Mouse (Mus musculus) adipose tissue, adult 10 weeks (tissue): Measurements from ENCODE around the gene Herc4. TPM values are rescaled to one million over a fixed set of nuclear protein-coding genes. Genes with fewer than 3 reads are reported as not detected.

Experiments
- polyA plus RNA-seq: library from polyadenylated mRNA; stranded (reverse); fragments of 350-450 nt; fragmentation: Illumina TruSeq; extraction: RNeasy Lipid Tissue Mini Kit (QIAGEN cat#74804); gene quantifications from one replicate; pipeline ENCODE4 v1.2.3, GENCODE M21; 2014; ENCODE audit warnings: low read depth, low replicate concordance

Gene Herc4
- 29.4 TPM for polyA plus RNA-seq

GRCm38 (mm10) chr10:63243493-63244054, at the start of gene Herc4:
TSS of gene Herc4 (plus strand) at chr10:63243810.

GRCm38 (mm10) chr10:63203728-63204127, 39.9 kb upstream of the Herc4 start, which contains the start of gene Mypn:
TSS of gene Mypn (minus strand) at chr10:63203952.

Other genes with a start within 250 kb of the Herc4 start
- 56.8 TPM for gene Hnrnph3, start 219.6 kb upstream of the Herc4 start, polyA plus RNA-seq
- 6.3 TPM for gene Pbld2, start 219.5 kb upstream of the Herc4 start, polyA plus RNA-seq
- gene Pbld1, start 183.6 kb upstream of the Herc4 start, polyA plus RNA-seq, result 3.2 TPM
- not detected for gene Atoh7, start 144.2 kb upstream of the Herc4 start, polyA plus RNA-seq
- 0.21 TPM for gene Mypn, start 39.9 kb upstream of the Herc4 start, polyA plus RNA-seq
- gene Sirt1, start 137.9 kb downstream of the Herc4 start, polyA plus RNA-seq, result 12.0 TPM
- gene Dnajc12, start 138.6 kb downstream of the Herc4 start, polyA plus RNA-seq, result 8.4 TPM
- gene Gm7075, start 178.0 kb downstream of the Herc4 start, polyA plus RNA-seq, result not detected
- 1.2 TPM for gene Ctnna3, start 186.3 kb downstream of the Herc4 start, polyA plus RNA-seq